Mouse (Mus musculus) cerebellum, adult 9-10 months (tissue): Measurements from ENCODE around the gene Dtd1.

Source experiments
- DNase-seq: peaks from one replicate; pipeline ENCODE4 v3.0.0; 2022

The Dtd1 gene

DNA sequence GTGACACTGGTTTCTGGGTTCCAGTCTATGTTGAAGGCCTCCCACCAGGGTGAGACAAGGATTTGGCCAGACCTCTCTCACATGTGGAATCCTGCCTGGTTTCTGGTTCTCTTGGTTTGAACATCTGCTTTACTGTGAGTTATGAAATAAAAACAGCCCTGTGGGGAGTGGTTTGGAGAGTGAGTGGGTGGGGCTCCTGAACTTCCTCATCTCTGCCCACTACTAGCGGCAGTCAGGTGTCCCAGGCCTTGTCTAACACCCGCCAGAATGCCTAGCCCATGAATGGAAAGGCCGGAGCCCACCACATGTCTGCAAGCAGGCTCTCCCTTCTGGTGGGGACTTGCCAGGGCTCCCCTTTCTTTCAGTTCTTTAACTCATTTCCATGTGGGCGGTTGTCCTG lies 42.3 kb downstream of the Dtd1 start:
- no peak for DNase-seq

- no peak for DNase-seq
Observed at GRCm38 (mm10) chr2:144646360-144646759, 46.7 kb downstream of the Dtd1 start.

DNA sequence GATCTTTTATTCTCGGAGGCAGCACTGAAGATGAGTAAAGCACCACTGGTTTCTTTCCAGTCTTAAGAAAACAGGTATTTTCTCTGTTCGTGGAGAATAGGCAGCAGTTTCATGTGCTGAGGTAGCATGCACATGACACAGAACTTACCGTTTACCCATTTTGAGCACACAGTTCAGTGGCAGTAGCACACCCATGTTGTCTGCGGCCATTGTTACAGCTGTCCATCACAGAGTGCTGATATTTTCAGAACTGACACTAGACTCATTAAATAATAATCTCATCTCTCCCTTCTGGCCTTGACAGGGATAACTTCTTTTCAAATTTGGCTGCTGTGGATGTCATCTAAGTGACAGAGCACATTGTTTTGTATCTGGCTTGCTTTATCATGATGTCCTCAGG lies 47.5 kb downstream of the Dtd1 start:
- no peak for DNase-seq

- no peak for DNase-seq
Observed at GRCm38 (mm10) chr2:144649960-144650359, 50.3 kb downstream of the Dtd1 start.

DNA sequence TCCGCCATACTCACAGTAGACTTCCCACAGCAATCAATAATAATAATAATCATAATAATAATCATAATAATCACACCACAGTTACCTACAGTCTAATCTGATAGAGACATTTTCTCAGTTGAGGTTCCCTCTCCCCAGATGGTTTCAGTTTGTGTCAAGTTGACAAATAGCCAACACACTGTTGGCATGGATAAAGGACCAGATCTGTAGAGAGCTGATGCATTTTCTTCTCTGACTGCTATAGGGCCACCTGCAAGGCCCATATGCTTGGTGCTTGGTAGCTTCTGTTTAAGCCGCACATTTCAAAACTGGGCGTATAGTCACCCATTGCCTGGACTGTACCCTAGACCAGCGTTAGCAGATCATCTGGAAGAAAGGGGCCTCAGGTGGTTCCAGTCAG lies 53.1 kb downstream of the Dtd1 start:
- peak; percentile 67 for DNase-seq

- no peak for DNase-seq
Observed at GRCm38 (mm10) chr2:144655307-144655706, 55.6 kb downstream of the Dtd1 start.

DNA sequence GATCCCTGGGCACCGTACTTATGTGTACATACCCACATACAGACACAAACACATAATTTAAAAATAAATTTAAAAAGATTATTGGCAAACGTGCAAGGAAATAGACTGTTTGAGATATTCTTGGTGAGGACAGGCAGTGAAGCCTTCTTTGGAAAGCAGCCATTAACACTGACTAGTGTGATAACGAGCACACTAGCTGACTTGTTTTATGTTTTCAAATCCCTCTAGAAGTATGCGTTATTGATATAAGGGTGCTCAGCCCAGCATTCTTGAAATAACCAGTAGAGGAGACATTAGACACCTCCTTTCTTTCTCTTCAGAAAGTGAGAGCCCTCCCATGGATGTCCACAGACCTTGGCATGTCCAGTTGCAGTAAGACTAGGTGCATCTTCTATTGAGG lies 68.8 kb downstream of the Dtd1 start:
- DNase-seq, result no peak

- DNase-seq, result no peak
Observed at GRCm38 (mm10) chr2:144670289-144670930, 70.7 kb downstream of the Dtd1 start.

GRCm38 (mm10) chr2:144672397-144672796 lies 72.7 kb downstream of the Dtd1 start:
- DNase-seq, result no peak

GRCm38 (mm10) chr2:144676546-144677228 lies 77.0 kb downstream of the Dtd1 start:
- DNase-seq, result no peak

DNA sequence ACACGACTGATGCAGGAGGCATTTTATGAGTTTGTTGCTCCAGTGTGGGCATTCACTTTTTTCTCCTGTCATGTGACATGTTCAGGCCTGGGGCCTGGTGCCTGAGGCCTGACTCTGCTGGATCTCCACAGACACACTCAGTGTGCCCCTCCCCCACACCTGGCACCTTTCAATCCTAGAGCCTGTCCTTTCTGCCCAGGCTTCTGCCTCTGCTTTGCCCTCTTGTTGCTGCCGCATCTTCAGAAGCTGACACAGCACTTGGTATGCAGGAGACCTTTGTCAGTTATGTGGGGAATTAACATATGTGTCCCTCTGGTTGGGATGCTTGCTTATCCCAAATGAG lies 77.5 kb downstream of the Dtd1 start:
- DNase-seq, result no peak

DNA sequence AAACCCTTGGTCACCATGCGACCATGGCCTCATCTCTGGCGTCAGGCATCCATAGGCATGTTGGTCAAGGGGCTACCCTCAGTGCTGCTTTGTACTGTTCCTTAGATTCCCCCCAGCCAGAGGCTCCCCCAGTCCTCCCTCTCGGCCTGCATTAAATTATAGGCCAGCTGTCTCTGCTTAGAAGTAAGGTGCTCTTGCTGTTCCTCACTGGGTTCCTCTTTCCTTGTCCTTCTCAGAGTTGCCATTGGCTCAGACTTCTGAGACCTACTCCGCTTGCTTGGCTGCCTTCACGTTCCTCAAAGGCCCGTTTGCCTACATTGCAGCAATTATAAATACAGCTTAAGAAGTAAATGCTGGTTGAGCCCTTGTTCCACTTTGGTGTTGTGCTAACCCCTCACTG lies 79.1 kb downstream of the Dtd1 start:
- DNase-seq, result no peak

GRCm38 (mm10) chr2:144679394-144679793 lies 79.7 kb downstream of the Dtd1 start:
- DNase-seq, result no peak

GRCm38 (mm10) chr2:144692219-144692732 lies 92.6 kb downstream of the Dtd1 start:
- DNase-seq, result no peak

DNA sequence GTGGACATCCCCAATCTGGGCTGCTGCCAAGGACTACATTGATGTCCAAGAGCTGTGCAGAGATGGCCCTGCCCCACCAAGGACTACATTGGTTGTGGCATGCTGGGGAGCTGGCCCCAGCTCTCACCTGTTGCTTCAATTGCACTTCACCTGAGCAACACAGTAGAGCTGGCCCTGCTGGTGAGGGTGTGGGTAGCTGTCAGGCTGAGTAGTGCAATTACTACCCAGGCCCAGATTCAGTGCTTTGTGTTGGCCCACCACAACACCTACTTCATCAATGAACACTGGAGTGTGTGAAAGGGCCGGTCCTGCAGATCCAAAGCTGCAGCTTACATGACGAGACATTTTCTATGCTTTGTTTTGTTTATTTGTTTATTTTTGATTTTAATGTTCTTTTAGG lies 93.1 kb downstream of the Dtd1 start:
- DNase-seq, result no peak

DNA sequence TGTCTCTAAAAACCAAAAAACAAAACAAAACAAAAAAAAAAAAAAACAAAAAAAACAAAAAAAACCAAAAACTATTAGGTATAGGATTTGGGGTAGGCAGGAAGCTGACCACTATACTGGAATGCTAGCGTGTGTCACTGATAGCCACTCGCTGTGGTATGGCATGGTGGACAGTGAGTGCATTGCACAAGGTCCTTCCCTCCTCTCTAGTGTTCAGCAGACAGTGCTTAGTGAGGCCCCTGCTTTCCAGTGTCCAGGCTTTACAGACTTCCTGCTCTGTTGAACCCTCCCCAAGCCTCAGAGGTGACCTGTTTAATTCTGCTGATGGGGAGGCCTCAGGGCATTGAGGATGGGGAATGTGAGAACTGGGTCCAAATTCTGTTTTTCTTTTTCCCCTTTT lies 95.2 kb downstream of the Dtd1 start:
- no peak for DNase-seq

- DNase-seq, result no peak
Observed at GRCm38 (mm10) chr2:144698046-144698445, 98.3 kb downstream of the Dtd1 start.

GRCm38 (mm10) chr2:144700608-144701007 lies 100.9 kb downstream of the Dtd1 start:
- DNase-seq, result no peak

DNA sequence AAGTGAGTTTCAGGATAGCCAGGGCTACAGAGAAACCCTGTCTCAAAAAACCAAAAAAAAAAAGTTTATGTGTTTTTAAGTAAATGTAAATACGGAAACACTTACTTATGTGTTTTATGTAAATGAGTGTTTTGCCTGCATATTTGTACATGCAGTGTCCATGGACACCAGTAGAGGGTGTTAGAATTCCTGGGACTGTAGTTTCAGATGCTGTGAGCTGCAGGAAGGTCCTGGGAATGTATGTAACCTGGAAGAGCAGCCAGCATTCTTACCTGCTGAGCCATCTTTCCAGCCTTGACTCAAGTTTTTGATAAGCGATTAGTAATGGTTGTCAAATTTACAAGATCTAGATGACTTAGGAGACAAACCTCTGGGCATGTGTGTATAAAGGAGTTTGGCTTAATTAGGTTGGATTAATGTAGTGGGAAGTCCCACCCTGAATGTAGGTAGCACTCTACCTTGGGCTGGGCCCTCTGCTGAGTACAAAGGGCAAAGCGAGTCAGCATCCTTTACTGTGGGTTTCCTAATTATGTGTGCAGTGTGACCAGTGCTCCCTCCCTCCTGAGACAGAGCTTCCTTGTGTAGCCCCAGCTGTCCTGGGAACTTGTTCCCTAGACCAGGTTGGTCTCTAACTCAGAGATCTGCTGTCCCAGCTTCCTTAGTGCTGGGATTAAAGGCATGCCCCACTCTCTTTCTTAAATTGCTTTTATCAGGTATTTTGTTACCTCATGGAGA lies 101.9 kb downstream of the Dtd1 start:
- DNase-seq, result no peak

DNA sequence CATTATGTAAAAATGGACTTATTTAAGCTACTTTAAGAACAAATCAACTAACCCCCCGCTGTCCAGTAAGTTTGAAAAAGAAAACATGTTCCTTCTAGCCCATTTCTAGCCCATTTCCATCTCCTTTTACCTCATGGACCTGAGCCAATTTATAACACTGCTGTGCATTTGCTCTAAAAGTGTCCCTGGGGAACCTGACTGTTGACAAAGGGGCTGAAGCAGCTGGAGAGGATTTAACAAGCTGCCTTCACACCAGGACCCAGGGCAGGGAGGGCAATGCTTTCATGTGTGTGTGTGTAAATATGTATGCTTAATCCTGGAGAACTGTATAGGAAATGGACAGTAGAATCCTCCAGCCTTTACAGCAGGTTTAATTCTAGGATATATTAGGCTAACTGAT lies 109.6 kb downstream of the Dtd1 start:
- DNase-seq, result no peak

GRCm38 (mm10) chr2:144709704-144710103 lies 110.0 kb downstream of the Dtd1 start:
- DNase-seq, result no peak

DNA sequence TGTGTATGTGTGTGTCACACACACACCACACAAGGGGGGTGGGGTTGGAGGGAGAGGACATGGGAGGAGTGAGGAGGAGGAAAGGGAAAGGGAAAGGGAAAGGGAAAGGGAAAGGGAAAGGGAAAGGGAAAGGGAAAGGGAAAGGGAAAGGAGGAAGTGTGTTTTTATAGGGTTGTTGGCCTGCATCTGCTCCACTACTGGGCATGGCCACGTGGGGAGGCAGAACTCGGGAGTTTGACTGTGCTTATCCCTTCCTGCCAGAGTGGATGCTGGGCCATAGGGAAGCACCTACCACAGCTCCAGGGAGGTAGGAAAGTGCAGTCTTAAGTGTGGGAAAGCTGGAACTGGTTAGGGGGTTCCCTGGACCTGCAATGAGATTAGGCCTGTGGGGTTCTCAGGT lies 114.9 kb downstream of the Dtd1 start:
- no peak for DNase-seq

GRCm38 (mm10) chr2:144715211-144715768 lies 115.6 kb downstream of the Dtd1 start:
- no peak for DNase-seq

- no peak for DNase-seq
Observed at GRCm38 (mm10) chr2:144716248-144716647, 116.6 kb downstream of the Dtd1 start.
